Mouse (Mus musculus) lung, adult 18-20 months (tissue): ENCODE results near the gene Ntpcr.
A peak's percentile ranks its signal among the peaks of the same experiment; 100 is the strongest.

ENCODE experiments used
- DNase-seq, 2 experiments: peaks; one replicate each; pipeline ENCODE4 v3.0.0; 2022; ENCODE audit warnings: mixed read lengths in 2 of 2

Gene Ntpcr

DNA sequence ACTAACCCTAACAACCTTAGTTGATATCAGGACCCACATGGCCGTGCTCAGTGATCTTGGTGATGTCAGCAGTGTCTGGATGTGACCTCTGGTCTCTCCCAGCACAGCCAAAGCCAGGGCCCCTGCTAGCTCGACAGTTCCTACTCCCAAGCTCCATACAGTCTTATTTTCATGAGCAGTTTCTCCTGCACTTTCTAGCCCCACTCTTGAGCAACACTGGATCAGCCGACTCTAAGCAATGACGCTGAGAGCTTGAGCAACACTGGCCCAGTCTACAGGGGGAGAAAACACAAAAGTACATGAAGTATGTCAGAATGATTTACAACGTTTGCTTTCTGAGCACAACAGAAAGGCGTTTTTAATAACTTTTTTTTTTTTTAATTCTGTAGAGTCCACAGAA, 47.0 kb downstream of the Ntpcr start:
- peak; percentile 68 to 75 for DNase-seq

DNA sequence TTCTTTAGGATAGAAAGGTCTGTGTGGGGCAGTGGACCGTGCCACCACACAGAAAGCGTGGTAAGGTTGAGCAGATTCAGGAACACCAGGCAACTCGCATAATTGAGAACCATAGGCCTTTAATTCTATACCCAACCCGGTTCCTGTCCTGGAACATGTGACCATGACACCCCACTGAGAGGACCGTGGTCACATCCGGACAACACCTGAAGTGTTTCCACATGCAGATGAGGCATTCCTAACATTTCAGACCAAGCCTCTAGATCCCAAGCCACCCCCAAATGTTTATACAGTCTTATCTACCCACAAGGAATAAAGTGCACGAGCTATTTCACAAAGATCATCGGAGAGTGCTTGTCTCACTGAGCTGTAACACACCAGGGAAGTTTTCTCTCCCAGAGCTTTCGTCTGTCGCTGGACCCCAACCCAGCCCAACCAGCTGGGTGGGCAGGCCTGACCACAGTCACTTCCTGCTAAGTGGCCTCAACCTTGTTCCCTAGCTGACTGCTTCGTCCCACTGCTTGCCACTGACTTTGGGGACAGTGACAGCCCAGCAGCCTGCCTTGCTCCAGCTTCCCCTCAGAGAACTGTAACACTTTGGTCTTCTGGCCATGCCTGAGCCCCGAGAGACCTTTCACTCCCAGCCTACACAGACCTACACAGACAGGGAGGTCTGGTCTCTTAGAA, 47.9 kb downstream of the Ntpcr start:
- DNase-seq, result peak; percentile 16 to 46

DNA sequence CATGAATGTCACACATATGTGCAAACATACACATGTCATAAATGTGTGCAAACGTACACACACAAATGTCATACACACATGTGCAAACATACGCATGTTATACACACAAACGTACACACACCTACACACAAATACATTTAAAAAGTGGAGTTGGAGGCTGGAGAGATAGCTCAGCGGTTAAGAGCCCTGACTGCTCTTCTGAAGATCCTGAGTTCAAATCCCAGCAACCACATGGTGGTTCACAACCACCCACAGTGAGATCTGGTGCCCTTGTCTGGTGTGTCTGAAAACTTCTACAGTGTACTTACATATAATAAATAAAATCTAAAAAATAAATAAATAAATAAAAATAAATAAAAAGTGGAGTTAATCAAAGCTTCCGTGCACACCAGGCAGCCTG, 49.2 kb downstream of the Ntpcr start:
- DNase-seq, result no peak

DNA sequence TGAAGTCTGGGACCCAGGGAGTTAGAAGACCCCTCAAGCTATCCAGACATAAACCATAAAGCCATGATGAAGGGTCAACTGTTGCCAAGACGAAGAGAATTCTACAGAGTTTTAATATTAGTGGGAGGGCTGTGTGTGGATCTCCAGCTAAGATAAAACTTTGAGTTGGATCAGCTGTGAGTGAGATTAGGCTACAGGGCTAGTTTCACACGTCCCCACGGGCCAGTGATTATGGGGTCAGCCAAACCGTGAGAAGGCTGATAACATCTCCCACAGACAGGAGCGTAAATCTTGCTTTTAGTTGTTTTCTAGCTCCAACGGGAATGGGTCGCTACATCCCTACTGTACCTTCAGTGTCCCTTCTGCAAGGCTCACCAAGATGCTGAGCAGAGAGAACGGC, 49.9 kb downstream of the Ntpcr start:
- DNase-seq, result no peak

DNA sequence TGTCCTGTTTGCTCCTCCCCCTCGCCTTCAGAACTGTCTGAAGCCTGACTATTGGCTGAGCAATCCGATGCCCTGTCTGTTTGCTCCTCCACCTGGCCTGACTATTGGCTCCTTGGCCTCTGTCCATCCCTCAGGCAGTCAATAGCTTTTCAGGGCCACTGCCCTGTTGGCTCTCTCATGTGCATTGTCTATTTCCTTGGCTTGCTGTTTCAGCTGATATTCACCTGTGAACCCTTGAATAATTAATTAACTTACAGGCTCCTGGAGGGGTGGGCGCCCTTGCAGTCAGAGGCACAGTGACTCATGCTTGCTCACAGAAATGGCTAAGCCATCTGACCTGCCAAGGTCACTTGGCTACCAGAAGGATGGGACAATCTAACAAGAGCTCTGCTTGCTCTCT, 52.4 kb downstream of the Ntpcr start:
- no peak for DNase-seq

DNA sequence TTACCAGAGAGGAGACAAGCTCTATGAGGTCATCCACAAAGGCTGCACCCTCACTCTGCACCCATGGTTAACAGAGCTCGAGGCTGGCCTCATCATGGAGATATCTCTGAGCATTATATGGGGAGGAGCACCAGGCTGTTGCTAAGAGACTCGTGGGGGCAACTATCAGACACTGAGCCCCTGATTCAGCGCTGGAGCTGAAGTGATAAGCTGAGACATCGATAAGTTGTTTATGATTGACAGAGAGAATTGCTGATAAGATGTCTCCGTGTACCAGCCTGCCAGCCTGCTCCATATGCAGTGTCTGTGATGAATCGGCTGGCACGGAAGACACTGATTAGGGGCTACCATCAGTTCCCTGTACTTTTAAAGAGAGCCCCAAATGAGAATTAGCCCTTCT, 57.1 kb downstream of the Ntpcr start:
- no peak for DNase-seq

DNA sequence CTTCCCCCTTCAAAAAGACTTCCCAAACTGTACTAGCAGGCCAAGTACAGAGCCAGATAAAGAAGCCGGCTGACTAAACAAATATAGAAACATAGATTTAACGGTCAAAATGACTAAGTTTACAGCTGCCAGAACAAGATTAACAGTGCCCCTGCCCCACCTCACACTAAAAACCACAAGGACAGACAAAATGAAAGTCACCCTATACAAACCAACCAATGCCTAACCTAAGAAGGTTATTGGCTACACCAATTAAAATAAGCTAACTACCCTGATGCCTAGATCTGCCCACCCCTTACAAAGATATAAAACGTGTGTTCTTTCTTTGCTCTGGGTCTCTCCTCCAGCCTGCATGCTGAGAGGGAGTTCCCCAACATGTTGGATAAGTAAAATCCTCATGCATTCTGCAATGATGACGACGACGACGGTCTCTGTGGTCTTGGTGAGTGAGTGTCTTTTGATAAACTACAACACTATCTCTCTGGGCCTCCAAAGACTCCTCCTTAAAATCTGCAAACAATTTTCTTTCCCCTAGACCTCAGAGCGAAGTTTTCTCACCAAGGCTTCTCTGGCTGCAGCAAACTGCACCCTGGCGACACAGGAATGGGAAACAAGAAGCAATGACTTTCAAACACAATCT, 63.2 kb downstream of the Ntpcr start:
- DNase-seq, result no peak

DNA sequence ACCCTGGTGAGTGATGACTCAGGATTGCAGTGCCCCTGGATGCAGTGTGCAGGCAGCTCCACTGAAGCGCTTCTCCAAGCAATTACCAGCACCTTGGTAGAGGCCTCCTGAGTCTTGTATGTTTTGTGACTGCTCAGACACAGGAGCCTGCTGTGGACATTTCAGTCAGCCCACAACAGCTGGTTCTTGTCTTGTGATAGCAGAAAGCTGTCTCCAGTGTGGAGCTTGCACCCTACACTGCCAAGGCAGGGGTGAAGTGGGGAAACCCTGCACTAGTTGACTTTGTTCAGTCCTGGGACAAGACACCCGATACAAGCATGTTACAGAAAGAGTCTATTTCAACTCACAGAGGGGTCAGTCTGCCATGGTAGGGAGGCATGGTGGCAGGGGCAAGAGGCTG, 65.6 kb downstream of the Ntpcr start:
- no peak for DNase-seq

DNA sequence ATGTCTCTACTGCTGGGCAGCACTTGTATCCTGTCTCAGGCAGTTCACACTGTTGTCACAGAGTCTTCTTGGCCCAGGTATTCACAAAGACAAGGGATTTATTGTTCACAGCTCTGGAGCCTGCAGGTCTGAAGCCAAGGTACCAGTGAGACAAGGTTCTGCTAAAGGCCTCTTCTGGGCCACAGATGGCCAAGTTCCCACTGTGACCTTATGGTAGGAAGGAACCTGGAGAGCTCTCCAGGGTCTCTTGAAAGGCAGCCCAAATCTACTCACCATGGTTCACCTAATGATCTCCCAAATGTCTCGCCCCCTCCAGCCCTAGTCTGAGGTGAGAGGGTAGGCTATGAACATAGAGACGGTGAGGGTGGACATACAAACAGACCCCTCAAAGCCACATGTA, 67.2 kb downstream of the Ntpcr start:
- DNase-seq, result no peak
